Mouse (Mus musculus) liver, postnatal 0 days (tissue): ENCODE data around the gene Mest.

ENCODE experiments used
- CTCF ChIP-seq: sonication (generic); IDR thresholded peaks from 2 replicates; pipeline ENCODE4 v1.5.1; 2016; ENCODE audit warnings: antibody characterized with exemption, low read depth
- EP300 ChIP-seq: IDR thresholded peaks from 2 replicates; pipeline ENCODE4 v1.6.1; 2016; ENCODE audit warnings: antibody characterized with exemption, low read depth, mild to moderate bottlenecking

DNA sequence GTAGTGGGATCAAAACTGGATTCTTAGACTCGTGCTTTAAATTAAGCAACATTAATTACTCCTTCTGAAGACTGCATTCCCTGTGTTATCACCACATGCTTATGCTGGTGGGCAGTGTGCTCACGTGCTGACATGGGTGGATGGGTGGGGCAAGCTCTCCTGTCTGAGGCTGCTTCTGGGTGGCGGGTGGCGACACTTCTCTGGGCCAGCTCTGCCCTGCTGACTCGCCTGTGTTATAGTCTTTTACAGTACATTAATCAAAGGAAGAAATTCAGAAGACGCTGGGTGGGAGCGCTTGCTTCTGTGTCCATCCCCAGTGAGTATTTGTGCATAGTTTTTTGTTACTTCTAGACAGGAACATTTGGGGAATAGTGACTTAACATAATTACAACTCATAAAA is 22.2 kb downstream of the Mest start:
- TF ChIP-seq CTCF (no peak), EP300 (no peak)
